Mouse (Mus musculus): Measurements from ENCODE around the gene C2cd5.
A peak's percentile ranks its signal among the peaks of the same experiment; 100 is the strongest.
"Not testable (repeated sequence)": the region's sequence is repeated elsewhere in the genome, so short reads cannot be mapped to it uniquely, and the experiment has no call there.

Gene C2cd5

DNA sequence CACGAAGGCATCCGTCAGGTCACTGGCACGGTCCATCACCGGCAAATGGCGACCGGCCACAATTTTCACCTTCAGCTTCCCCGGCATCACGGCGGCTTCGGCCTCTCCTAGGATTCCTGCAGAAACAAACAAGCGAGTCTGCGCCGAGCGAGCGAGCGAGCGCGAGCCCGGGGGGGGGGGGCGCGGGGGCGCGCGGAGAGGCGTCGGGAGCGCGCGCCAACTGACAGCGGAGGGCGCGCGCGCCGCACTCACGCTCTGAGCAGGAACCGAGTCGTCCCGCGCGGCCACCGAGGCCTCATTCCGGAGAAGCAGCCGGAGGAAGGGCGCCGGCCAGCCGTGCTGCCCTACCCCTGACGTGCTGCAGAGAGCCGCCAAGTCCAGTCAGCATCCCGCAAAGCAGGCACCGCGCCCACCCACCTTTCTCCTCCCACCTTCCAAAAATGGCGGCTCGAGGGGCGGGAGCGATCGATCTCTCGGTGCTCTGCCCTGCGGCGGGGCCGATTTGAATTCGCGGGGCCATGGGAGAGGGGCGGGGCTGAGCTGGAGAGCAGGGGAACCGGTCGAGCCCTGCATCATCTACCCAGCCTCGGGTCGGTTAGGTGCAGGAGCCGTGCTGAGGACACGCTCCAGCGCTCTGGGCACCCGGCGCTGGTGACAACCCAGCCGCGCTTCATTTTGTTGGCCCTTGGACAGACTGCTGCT is at the start of gene C2cd5:
Gene C2cd5, minus strand, starts transcription at position 461 of the 702 bp plus-strand sequence.
- DNase-seq = peak; percentile 98

DNA sequence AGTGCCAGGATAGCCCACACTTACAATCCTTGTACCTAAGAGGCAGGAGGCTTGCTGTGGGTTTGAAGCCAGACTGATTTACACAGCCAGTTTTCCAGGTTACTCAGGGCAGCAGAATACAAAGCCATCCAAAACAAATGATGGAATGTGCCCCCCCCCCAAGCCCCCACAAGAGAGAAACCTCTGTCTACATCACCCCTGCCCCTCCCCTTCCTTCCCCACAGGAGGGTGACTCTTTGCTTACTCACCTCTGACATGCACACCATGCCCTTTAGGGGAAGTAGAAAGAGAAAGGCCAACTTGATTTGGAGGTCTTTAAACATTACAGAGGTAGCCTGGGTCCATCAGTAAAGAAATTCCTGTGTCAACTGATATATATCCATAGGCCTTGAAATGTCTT is 48.9 kb upstream of the C2cd5 start:
- no peak for DNase-seq

DNA sequence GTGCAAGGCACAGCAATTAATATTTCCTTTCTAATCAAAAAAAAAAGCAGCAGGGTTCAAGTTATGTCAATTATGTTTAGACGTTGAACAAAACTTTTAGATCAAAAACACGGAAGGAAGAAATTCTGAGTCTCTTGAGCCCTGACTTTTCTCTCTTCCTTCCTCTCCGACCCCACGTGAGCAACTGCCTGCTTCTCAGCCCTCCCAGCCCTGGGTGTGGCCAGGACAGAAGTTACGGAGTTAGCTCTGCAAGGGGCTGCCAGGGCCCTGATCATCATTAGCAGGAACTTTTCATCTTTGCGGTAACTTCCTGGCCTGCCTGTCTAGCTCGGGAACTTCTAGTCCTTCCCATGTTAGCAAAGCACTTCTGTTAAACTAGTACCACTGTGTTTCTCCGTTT is 46.8 kb upstream of the C2cd5 start:
- no peak for DNase-seq

DNA sequence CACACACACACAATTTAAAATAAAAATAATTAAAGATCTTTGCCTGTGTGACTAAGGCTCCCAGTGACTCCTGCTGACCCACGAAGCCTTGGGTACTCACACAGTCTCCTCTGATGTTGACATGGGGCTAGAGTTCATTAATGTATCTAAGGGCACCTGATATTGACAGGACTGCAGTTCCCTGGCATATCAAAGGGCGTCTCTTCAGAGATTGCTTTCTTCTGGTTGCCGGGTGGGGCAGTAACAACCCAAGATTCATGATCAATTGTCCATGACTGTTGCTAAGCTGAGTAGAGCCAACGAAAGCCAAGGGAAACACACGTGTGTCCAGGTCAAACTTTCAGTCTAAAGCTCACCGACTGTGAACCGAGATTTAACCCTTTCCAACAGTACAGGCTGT is 45.1 kb upstream of the C2cd5 start:
- DNase-seq = no peak

DNA sequence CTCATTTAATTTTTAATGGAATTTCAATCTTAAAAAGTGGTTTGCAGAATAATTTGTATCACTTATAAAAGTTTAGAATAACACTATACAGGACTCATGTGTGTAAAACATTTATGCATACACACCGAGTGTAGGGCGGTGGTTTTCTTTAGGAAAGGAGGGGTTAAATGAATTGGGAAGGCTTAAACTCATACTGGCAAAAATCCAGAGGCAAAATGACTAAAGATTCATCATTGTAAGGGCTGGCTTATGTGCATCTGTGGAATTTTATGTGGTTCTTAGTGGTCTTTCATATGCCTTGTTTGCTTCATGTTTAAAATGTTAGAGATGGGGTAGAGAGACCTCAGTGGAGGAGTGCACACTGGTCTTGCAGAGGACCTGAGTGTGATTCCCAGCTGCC is 44.6 kb upstream of the C2cd5 start:
- DNase-seq = no peak

DNA sequence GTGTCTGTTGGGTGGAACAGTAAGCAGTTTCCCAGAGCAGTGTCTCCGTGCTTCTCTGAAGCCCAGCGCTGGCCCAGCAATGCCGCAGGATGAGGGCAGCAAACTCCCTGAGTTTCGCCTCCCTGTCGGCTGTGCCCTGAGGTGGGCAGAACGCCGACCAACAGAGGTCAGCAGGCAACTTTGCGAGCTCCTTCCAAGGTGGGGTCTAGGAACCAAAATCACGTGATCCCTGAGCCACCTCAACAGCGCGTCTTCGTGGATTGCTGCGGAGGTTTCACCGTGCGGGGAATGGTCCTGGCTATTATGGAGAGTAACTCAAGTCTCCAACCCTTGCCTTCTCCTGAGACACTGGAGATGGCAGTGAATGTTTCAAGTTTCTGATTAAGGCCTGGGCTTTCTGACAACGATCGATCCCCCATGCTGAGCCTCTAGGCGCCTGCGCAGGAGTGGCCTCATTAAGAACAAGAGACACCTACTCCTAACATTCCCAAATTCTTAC is 43.9 kb upstream of the C2cd5 start:
- DNase-seq = peak; percentile 19

DNA sequence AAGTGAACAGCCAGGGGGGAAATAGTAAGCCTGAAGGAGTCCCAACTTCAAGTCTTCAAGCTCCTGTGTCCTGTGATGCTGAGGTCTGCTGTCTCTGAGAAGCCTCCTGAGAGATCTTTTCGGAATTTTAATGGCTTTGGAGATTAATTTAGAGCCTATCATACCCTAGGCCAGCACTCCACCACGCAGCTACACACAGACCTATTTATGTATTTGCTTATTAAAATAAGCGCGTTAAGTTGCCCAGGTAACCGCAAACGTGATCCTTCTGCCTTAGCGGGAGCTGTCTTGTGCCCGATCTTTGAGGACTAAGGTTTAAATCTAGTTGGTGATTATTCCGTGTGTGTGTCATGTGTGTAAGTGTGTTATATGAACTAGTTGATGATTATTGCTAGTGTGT is 43.4 kb upstream of the C2cd5 start:
- DNase-seq = no peak

DNA sequence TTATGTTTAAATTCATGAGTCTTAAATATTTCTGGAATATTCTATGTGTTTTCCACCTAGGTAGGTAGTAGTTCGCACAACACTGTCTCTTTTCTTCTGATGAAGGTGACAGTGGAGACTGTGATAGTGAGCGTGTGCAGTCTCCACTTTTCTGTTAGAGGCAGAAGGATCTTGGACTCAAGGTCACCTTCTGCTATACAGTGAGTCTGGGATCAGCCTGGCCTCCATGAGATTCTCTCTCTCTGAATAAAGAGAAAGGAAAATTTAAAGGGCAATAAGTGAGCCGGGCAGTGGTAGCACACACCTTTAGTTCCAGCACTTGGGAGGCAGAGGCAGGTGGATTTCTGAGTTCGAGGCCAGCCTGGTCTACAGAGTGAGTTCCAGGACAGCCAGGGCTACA is 42.9 kb upstream of the C2cd5 start:
- no peak for DNase-seq

DNA sequence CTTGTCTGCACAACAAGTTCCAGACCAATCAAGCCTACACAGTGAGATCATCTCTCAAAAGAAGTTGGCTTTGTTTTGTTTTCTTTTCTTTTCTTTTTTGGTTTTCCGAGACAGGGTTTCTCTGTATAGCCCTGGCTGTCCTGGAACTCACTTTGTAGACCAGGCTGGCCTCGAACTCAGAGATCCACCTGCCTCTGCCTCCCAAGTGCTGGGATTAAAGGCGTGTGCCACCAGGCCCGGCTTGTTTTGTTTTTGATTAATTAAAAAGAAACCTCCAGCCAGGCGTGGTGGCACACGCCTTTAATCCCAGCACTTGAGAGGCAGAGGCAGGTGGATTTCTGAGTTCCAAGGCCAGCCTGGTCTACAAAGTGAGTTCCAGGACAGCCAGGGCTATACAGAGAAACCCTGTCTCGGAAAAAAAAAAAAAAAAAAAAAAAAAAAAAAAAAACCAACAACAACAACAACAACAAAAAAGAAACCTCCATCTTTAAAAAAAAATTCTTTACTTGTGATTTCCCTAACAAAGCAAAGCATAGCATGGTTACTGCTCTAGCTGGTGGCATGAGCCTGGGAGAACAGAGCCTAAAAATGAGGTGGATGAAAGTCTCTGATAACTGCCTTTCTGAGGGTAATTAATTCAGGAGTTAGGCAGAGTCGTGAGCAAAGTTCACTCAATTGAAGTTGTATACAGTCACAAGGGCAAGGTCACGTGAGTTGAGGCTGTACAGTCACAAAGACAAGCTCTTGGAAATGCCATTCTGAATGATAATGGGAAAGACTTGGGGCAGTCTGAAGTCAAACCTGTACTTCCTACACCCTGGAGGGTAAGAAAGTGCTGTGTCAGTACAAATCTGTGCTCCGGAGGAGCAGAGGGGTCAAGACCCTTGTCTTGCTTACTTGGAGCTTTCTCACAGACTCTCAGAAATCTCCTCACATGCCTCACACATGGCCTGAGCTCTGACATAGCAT is 42.0 kb upstream of the C2cd5 start:
- not testable (repeated sequence) for DNase-seq

DNA sequence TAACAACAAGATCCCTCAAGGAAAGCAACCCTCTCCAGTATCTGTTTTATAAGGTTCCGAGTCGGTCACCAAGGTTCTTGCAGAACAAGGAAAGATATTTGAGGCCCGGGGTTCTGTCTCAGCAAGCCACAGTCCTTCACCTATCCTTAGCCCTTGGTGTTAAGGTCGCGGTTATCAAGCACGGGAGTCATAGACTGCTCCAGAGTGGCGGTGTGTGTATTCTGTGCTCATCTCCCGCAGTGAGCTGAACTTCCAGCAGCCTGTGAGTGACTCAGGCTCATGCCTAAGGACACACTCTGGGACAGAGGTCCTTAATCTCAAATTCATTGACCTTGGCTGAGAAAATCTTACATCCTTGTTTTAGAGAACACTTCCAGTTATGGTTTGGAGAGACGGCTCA is 40.9 kb upstream of the C2cd5 start:
- DNase-seq = no peak

DNA sequence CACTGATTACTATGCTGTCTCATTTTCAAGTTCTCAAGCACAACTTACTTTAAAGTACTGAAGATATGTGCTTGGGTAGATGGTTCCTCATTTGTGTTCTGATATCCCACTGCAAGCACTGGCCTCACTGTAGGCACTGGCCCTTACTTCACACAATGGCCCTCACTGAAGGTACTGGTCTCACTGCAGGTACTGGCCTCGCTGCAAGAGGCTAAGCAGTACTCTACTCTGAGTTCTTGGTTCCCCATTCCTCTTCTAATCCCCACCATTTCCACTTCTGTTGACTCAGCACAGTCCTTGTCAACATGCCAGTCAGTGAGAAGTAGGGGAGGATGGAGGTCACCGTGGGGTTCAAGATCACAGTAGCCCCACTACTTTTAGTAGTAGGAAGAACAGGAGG is 39.5 kb upstream of the C2cd5 start:
- DNase-seq = no peak

DNA sequence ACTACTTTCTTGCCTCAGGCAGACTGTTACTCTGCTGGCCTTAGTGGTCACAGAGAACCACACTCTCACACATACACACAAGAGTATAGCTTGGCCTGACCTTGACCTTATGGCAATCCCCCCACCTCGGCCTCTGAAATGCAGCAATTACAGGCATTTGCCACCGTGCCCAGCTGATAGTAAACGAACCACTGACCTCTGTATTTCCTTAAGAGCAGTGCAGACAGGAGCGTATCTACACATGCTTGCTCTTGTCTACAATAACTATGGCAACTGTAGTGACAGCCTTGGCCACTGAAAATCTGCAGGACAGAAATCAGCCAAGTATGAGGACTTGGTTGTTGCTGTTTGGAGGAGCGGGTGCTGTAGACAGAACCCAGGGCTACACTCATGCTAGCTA is 37.4 kb upstream of the C2cd5 start:
- DNase-seq = no peak

DNA sequence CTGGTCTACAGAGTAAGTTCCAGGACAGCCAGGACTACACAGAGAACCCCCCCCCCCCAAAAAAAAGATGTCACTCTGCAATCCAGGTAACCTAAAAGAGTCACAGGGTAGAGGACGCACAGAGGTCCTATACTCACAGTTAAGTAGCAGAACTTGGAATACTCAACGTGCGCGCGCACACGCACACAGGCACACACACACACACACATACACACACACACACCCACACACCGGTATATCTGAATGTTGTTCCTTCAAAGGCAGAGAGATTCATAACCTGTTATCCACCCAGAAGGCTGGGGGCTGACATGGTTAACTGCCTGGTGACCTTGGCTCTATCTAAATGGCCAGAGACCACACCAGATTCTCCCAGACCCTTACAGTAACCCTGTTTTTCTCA is 36.7 kb upstream of the C2cd5 start:
- no peak for DNase-seq

DNA sequence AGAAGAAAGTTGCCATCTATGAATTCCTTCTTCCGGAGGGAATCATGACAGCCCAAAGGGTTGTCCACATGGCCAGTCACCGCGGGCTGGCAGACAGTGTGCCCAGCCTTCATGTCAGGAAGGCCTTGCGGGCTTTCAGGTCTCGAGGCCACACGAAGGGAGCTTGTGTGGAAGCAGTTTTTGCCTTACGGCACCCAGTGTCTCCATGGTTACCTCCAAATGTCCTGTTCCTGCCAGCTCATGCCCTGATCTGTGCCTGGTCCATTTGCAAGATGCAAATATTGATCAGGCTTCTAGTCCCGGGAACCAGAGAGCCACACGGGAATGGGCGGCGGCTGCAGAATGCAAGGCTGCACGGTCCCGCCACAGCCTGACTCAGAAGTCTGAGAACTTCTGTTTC is 35.2 kb upstream of the C2cd5 start:
- DNase-seq = no peak

DNA sequence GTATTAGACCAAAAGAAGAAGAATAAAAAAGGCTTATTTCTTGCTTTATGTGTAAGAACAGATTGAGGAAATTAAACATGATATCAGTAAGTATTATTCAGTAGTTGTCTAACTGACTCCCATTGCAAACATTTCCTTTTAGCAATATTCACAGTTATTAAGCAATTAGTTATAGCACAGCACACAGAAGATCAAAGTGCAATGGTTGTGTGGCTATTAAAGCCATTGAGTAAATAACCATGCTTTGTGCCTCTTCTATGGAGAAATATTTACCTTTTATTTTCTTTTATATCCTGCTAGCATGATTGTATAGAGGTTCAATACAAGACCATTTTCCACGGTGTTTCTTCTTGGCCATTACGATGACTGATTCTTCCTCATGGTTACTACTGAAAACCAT is 33.2 kb upstream of the C2cd5 start:
- no peak for DNase-seq

DNA sequence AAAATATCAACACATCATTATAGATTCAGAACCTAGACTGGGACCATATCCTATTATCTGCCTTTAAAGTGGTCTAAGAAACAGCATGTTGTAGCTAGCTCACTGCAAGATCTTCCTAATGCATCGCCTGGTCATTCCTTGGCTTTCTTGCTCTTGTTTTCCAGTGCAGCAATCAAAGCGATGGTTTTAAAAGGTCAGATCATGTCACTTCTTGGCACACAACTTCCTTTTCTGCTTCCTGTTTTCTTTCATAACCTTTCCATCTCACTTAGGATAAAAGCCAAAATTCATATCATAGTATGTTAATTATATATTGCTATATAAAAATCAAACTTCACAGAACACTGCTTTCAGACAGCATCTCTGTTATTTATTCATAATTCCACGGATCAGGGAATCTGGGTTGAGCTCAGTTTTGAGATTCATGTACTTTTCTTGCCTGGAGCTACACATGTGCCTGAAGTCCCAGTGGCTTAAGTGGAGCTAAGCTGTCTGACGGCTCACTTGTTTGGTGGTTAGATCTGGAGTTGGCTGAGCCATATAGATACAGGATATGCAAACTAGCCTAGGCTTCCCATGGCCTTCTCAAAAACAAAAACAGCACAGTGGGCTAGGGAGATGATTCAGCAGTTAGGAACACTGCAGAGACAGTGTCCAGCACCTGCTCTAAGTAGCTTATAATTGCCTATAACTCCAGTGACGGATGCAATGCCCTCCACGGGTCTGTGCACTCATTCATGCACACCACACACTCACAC is 32.1 kb upstream of the C2cd5 start:
- no peak for DNase-seq

DNA sequence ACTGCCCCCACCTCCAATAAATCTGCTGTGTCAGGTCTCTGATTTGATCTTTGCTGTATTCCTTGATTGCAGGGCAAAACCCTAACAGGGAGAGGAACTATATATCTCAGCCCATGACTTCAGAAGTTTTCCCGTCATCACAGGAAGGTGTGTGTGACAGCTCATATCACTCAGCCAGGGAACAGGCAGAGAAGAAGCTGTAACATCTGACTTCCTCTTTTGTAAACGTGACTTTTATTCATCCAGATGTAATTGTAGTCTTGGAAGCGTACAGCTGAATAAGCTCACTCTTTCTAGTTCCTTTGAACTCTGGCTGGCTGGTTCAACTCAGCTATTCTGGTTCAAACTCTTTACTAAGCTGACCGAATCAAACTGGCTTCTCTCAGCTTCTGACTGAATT is 30.5 kb upstream of the C2cd5 start:
- no peak for DNase-seq

DNA sequence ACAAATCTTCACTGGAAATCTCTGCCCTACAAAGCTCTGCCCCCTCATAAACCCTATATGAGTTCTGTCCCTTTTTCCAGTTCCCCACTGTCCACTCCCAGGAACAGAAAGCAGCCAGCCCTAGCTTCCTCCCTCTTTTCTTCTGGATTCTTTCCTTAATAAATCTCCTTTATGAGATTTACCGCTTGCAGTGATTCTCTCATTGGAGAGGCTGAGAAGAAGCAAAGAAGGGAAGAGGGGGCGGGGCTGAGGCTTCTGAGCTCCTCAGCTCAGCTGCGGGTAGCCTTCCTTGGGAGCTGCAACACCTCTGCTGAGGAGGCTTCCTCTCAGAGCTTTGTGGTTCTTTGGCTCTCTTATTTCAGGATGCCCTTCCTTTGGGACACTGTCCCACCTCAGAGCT is 30.0 kb upstream of the C2cd5 start:
- DNase-seq = no peak

DNA sequence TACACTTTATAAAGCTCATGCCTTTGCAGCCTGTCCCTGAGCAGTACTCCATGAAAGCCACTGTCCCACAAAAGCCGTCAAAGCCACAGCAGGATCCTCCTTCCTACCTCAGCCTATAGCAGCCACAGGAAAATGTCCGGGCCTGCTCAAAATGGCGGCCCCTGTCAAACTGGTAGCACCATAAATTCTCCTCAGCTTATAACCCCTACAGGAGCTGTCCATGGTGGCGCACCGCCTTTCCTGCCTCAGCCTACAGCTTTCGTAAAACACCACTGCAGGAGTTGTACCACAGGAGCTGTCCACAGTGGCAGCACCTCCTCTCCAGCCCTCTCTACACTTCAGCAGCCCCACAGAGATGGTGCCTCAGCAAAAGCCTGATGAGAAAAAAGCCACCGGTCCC is 29.5 kb upstream of the C2cd5 start:
- DNase-seq = no peak

DNA sequence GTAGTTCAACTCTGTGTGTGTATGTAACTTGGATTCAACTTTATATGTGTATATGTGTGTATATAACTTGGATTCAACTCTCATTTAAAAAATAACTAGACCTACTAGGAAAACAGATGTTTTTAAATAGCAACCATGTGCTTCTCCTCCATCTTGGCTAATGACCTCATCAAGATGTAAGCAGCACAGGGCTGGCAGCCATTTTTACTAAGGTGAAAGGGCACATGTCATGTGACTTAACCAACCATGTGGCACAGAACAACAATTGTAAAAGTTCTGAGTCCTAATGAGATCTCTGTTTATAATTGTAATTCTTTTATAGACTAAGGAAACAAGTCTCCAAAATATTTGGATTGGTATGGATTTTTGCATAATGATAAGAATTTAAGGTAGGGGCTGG is 25.8 kb upstream of the C2cd5 start:
- no peak for DNase-seq

DNA sequence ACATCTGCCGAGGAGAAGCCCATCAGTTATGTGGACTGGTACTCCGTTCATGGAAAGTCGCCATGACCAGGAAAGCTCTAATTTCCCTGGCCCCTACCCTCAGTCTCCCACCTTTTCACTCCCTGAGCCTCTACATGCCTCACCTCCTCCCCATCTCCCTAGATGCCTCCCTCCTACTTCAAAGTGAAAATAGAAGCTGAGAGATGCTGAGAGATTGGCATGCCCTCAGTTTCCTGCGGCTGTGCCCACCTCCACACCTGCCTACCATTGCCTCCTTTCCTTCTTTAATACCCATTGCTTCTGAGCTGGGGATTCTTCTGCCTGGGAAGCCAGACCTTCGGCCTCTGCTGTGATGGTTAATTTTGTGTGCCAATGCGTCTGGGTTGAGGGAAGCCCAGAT is 19.4 kb upstream of the C2cd5 start:
- DNase-seq = no peak

DNA sequence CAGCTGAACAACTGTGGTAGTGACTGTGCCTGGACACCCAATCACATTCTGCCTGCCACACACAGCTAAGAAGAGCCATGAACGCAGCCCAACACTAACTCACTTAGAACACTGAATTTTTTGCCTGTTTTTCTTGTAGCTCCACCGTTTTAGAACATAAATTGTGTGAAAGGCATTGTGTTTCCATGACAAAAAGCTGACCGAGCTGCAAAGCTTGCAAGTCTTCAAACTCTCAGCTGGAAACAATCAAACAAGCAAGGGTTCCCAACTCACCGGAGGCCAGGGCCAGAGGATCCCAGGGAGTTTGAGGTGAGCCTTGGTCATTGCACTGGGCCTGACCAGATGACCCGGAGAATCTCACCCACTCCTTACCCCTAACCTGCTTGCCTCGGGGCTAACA is 16.8 kb upstream of the C2cd5 start:
- DNase-seq = no peak

DNA sequence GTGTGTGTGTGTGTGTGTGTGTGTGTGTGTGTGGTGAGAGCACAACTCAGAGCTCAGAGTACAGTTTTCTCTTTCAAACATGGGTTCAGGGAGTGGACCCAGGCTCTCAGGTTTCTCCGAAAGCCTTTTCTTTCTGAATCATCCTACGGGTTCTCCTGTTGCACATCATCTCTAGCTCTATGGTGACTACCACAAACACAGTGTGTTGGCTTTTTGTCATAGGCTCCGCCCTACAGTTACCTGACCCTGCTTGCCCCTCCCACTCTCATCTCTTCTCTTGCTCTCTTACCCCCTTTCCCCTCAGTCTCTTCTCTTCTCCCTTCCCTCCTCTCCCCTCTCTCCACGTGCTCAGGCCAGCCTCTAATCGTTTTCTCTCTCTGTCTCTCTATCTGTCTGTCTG is 15.6 kb upstream of the C2cd5 start:
- DNase-seq = no peak
